Mouse (Mus musculus): ENCODE results near the gene AL732309.1. TPM values are rescaled to one million over a fixed set of nuclear protein-coding genes. Genes with fewer than 3 reads are reported as not detected.

Gene AL732309.1
- total RNA-seq, 2 experiments from 2014 or later, result 2.2 to 2.4 TPM

DNA sequence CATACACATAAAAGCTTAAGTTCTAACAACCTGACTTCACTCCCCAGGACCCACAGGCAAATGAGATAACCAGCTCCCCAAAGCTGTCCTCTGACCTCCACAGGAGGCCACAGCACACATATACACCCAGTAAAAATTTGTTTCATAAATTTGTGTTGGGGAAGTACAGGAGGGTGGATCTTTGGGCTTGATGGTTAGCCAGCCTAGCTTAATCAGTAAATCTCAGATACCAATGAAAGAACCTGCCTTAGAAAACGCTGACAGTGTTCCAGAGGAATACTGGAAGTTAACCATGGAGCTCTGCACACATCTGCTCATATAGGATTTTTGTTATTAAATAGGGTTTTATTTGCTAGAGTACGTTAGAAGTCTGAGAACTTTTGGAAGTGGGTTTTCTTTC is 29.0 kb downstream of the AL732309.1 start:
- no peak for TF ChIP-seq CTCF (conservative IDR thresholded peaks at IDR 0.05)
- Histone ChIP-seq H3K4me3 (no peak overlapping the region), H3K27ac (no peak overlapping the region)
- no peak for DNase-seq (ENCODE audit: low spot score in 2 of 2)

DNA sequence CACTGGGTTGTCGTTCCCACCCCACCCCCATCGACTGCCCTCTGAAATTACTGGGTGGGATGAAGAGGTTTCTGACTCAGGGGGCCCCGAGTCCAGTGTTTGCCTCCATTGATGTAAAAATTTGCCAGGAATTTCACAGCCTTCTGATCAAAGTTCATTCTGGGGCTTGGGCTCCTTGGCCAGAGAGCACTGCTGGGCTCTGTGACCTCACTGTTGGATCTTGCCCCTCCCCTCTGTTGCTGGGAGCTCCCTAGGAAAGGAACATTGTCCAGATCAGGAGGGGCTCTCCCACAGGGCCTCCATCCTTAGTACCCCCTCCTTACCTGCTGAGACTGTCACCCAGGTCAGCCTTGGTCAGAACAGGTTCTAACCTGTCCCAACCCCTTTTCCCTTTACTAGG is 32.2 kb downstream of the AL732309.1 start, which contains the start of gene Stpg3:
Gene Stpg3 (minus strand): TSS at position 194 of the 400 bp plus-strand sequence.
- Histone ChIP-seq H3K27ac (no peak within 1 kb of the TSS), H3K4me3 (no peak within 1 kb of the TSS)
- no peak for TF ChIP-seq CTCF (conservative IDR thresholded peaks at IDR 0.05)
- no peak for DNase-seq (ENCODE audit: low spot score in 2 of 2)

DNA sequence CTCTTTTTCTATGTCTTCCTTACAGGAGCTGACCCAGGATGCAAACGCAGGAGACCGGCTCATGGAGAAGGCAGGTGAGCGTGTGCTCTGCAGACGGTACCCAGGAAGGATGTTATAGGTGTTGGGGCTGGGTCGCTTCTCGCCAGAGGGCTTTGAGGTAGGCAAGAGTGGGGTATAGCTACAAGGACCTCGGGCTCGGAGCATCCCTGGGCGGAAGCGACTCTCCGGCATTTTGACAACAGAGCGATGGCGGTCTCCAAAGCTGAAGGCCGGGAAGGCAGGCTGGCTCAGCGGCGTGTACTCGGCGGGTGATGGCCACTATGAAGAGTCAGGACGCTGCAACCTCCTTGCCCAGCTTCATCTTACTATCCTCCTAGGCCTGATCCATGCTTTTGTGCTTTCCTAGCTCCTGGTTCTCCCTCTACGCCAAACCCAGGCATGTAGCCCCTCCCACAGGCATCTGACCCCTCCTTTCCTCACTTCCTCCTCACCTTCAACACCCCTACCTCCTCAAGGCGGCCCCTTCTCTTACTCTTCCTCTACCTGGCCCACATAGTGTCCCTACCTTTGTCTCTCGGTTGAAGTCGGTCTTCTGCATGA is 33.3 kb downstream of the AL732309.1 start:
- TF ChIP-seq CTCF (conservative IDR thresholded peaks at IDR 0.05), result no peak
- H3K27ac ChIP-seq, result no peak overlapping the region
- no peak overlapping the region for H3K4me3 ChIP-seq
- no peak for DNase-seq (ENCODE audit: low spot score in 2 of 2)

DNA sequence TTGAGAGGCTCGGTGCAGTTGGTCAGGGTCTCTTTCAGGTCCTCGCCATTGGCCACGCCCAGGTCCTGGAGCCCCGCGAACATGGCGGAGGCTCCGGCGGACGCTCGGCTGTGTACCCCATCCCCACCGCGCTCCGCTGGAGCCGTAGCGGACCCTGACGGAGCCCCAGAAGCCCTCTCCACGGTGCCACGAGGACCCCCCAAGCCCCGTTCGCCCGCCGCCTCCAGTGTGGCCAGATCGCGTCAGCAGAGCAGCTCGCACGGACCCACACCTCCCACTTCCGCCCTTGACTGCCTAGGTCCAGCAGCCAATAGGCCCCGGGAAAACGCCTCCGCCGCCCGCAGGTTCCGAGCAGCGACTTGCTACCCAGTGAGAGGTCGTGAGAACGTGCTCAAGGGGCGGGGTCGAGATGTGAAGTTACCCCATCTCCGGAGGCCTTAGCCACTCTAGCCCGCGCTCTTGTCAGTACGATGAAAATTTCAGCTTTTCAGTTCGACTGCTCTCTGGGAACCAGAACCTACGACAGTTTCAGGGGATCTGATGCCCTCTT is 35.5 kb downstream of the AL732309.1 start, which contains the start of gene Nelfb:
Gene Nelfb (minus strand): TSS at position 369 of the 550 bp plus-strand sequence.
- Histone ChIP-seq H3K4me3 (peak within 1 kb of the TSS; percentile 91), H3K27ac (peak within 1 kb of the TSS; percentile 98)
- DNase-seq (ENCODE audit: low spot score in 2 of 2), result peak; percentile 83 to 84
- TF ChIP-seq CTCF (conservative IDR thresholded peaks at IDR 0.05), result no peak

DNA sequence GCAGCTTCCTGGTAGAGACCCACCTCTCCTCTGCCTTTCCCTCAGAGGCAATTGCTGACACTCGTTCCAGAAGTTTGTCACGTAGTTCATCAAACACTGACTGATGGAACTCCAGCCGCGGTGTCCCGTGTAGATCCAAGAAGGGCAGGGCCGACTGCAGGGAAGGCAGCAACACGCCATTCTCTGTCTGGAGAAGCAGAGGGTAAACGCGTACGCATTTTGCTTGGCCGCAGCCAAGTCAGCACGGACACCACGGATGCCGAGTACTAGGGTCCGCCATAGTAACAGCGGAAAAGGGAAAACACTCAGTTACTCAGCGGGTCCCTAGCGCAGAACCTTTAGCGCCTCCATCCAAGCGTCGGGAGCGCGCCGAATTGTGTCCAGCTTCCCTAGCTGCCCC is 36.0 kb downstream of the AL732309.1 start:
- DNase-seq (ENCODE audit: low spot score in 2 of 2), result no peak
- Histone ChIP-seq H3K4me3 (peak overlapping the region; percentile 91), H3K27ac (peak overlapping the region; percentile 98)
- no peak for TF ChIP-seq CTCF (conservative IDR thresholded peaks at IDR 0.05)

DNA sequence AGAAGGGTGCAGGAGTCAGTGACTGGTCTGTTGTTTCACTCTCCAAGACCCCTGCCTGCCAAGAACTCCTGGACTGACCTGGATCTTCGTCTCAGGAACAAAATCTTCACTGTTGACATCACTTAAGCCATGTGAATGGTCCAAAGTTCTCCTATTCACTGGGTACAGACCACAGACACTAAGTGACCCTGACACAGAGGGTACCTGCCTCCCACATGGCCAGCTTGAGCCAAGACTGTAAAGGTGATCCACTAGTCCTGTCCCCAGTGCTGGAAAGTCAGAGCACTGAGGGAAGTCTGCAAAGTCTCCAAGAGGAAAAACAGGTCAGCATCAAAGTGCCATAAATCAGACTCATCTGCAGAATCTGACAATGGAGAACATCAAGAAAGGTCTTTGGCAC is 39.1 kb downstream of the AL732309.1 start:
- TF ChIP-seq CTCF (conservative IDR thresholded peaks at IDR 0.05), result no peak
- DNase-seq (ENCODE audit: low spot score in 2 of 2), result no peak
- Histone ChIP-seq H3K4me3 (no peak overlapping the region), H3K27ac (no peak overlapping the region)

DNA sequence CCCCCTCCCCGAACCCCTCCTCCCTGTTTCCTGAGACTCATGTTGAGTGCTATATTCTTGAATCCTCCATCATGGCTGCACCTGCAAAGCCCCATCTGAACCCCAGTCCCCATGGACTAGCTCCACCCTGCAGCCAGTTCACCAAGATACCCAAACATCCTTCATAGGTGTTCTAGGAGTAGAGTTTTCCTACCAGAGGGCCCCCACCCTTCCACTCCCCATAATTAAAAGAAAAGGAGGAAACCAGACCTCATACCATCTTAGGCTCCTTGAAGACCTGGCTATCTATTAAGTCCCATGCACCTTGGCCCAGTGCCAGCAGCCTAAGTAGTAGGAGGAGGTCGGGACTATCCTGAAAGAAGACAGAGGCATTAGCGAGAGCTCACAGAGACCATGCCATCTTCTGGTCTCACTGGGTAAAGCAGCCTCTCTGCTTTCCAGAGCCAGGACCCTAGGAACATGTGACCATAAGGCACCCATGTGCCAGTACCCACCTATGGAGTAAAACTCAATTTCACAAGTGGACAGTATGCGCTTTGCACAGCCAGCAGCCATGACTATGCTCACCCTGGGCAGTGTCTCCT is 42.9 kb downstream of the AL732309.1 start:
- TF ChIP-seq CTCF (conservative IDR thresholded peaks at IDR 0.05), result peak; percentile 57
- DNase-seq (ENCODE audit: low spot score in 2 of 2), result no peak

DNA sequence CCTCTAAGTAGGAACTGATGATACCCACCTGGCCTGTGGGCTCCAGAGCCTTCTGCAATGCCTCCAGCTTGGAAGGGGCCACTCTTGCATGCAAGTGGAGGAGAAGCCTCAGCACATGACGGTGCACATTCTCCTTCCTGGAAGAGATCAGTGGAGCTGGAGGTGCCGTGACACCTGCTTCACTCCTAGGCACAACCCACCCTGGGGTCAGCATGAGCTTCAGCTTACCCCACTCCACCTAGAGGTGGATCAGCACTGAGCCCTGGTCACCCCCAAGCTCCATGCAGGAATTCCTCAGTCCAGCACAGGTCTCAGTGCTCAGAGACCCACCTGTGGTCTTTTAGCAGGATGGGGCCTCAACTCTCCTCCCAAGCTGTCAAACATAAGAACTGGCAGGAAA is 46.0 kb downstream of the AL732309.1 start:
- no peak overlapping the region for H3K27ac ChIP-seq
- no peak overlapping the region for H3K4me3 ChIP-seq
- no peak for TF ChIP-seq CTCF (conservative IDR thresholded peaks at IDR 0.05)
- no peak for DNase-seq (ENCODE audit: low spot score in 2 of 2)

More for the DNA sequence above, 42.9 kb downstream of the AL732309.1 start:
- H3K27ac ChIP-seq, result no peak overlapping the region
- H3K4me3 ChIP-seq, result no peak overlapping the region

DNA sequence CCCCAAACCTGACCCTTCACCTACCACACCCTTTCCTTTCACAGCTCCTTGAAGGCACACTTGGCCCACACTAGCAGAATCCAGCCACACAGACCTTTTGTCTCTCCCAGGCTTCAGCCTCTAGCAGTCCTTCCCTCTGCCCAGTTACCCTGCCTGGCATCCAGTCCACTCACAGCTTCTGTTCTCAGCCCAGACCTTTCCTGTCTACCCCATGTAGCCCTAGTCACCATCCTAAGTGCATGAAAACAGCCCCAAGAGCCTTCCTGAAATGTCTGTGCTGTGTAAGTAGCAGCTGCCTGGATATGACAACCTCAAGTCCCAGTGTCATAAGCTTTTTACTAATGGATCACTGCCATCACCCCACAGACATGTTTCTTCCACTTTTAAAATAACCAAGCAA is 48.7 kb downstream of the AL732309.1 start:
- no peak for TF ChIP-seq CTCF (conservative IDR thresholded peaks at IDR 0.05)
- Histone ChIP-seq H3K4me3 (no peak overlapping the region), H3K27ac (peak overlapping the region; percentile 39; the same call in 1 of the 2 replicates)
- no peak for DNase-seq (ENCODE audit: low spot score in 2 of 2)

DNA sequence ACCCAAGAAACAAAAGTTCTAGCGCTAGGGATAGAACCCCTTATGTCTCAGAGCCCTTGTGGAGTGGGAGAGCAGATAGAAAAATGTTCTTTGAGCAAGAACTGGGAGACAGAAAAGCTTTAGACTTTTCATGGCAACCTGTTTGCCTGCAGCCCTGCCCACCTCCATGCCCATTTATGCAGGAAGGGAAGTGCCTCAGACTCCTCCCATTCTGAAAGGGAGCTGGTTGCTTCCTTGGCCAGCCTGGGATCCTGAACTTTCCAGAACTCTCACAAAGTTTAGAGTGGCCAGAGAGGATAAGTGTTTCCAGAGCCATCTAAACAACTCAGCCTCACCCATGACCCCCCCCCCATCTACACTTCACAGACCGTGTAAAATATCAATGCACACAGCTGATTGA is 49.5 kb downstream of the AL732309.1 start:
- no peak for DNase-seq (ENCODE audit: low spot score in 2 of 2)
- peak overlapping the region; percentile 80 for H3K27ac ChIP-seq
- no peak for TF ChIP-seq CTCF (conservative IDR thresholded peaks at IDR 0.05)
- H3K4me3 ChIP-seq, result no peak overlapping the region

DNA sequence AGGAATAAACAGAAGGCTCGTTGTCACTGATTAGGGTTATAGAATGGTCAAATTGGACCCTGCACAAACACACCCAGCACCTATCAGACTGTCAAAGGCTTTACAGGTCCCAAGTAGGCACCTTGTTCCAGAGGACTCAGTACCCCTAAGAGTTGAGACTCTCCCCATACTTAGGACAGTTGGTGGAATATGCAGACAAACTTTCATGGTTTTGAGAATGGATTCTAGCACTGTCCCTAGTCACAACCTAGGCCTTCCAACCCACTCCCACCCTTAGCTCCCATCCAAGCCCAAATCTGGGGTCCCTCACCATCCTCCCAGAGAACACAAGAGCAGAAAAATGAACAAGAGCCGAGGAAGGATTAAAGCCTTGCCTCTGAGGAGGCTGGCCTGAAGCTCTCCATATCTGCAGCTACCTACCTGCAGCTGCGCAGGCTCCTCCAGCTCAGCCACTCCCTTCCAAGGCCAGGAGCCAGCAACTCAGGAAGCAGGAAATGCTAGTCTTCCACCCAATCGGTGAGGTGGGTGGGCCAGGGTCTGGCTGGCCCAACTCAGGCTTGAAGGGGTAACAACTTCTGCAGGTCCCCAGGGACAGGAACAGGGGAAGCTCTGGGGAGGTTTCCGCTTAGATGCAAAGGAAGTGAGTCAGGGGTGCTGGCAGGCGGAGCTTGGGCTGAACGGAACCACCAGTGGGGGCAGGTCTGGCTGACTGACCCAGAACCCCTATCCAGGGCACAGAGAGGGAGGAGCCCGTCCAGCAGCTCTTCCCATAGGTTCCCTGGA is 50.3 kb downstream of the AL732309.1 start, which contains the start of gene Tor4a:
Gene Tor4a (minus strand): TSS at position 715 of the 783 bp plus-strand sequence.
- DNase-seq (ENCODE audit: low spot score in 2 of 2), result no peak
- Histone ChIP-seq H3K27ac (peak within 1 kb of the TSS; percentile 80), H3K4me3 (peak within 1 kb of the TSS; percentile 35)
- peak; percentile 32; the same call in 1 of the 2 replicates for TF ChIP-seq CTCF (conservative IDR thresholded peaks at IDR 0.05)

DNA sequence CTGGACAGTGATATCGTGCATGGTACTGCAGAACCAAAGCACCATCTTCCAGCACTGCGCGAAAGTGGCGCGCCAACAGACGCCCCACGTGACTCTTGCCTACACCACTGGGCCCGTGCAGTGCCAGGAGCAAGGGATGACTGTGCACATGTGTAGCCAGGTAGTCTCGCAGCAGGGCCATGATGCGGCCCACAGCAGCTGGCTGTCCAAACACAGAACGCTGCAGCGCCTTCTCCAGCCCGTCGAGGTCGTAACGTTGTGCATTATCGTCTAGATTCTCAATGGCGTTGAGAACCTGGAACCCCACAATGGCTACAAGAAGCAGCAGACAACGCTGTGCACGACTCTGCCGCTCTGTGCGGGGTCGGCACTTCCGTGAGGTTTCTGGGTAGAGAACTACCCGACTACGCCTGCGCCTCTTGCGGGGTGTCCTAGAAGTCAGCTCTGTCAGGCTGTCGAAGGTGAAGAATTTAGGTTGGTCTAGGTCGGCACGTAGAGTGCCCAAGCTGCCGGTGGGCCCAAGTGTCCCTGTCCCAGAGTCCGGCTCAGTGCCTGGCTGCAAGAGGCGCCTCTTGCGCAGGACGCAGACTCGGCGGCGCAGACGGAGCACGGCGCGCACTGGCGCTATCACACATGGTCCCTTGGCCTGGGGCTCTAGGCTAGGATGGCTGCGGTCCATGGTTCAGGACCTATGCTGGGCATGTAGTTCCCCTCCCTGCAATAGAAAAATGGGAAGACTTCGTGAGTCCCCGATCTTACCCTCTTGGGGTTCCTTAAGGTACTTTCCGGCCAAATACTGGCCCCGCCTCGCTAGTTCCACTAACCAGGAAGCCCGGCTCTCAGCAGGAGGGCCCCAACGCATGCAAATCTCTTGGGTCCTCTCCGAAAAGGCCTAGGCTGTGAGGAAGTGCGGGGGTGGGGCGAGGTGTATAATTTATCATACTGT is 51.2 kb downstream of the AL732309.1 start:
- DNase-seq (ENCODE audit: low spot score in 2 of 2), result no peak
- no peak for TF ChIP-seq CTCF (conservative IDR thresholded peaks at IDR 0.05)
- Histone ChIP-seq H3K4me3 (peak overlapping the region; percentile 35), H3K27ac (peak overlapping the region; percentile 80; the same call in 1 of the 2 replicates)

Other genes with a start within 250 kb of the AL732309.1 start
- gene Nsmf, start 192.5 kb downstream of the AL732309.1 start, total RNA-seq (2021), result 1,000 to 10,000 TPM in 1 of 2 experiments, 100 to 1,000 TPM in 1; 975 to 1,037 TPM
- gene Entpd8, start 166.6 kb downstream of the AL732309.1 start, total RNA-seq (2021), result not detected
- not detected for gene Noxa1, start 151.7 kb downstream of the AL732309.1 start, total RNA-seq (2021)
- 10 to 100 TPM; 21.3 to 21.9 TPM for gene Nrarp, start 66.1 kb downstream of the AL732309.1 start, total RNA-seq (2021)
- gene Tor4a, start 50.0 kb downstream of the AL732309.1 start, total RNA-seq (2021), result 1 to 10 TPM; 2.2 to 3.0 TPM
- gene Nelfb, start 35.4 kb downstream of the AL732309.1 start, total RNA-seq (2021), result 10 to 100 TPM; 57.0 to 58.5 TPM
- under 1 TPM in 1 of 2 experiments, not detected in 1; 0.33 TPM for gene Stpg3, start 32.2 kb downstream of the AL732309.1 start, total RNA-seq (2021)
- not detected for gene Fam166a, start 28.1 kb downstream of the AL732309.1 start, total RNA-seq (2021)
- 100 to 1,000 TPM; 305 to 309 TPM for gene Tubb4b, start 22.2 kb downstream of the AL732309.1 start, total RNA-seq (2021)
- gene Slc34a3, start 12.5 kb downstream of the AL732309.1 start, total RNA-seq (2021), result not detected
- gene Rnf224, start 10.1 kb downstream of the AL732309.1 start, total RNA-seq (2021), result not detected
- 100 to 1,000 TPM; 228 to 232 TPM for gene Rnf208, start 4.6 kb downstream of the AL732309.1 start, total RNA-seq (2021)
- not detected for gene Cysrt1, start 4.4 kb downstream of the AL732309.1 start, total RNA-seq (2021)
- gene Tmem203, start 8.6 kb upstream of the AL732309.1 start, total RNA-seq (2021), result 10 to 100 TPM; 35.1 to 35.8 TPM
- gene Tprn, start 15.8 kb upstream of the AL732309.1 start, total RNA-seq (2021), result 10 to 100 TPM; 21.5 to 23.8 TPM
- 10 to 100 TPM; 64.5 to 69.3 TPM for gene Ssna1, start 25.6 kb upstream of the AL732309.1 start, total RNA-seq (2021)
- 10 to 100 TPM; 84.6 to 84.7 TPM for gene Anapc2, start 25.6 kb upstream of the AL732309.1 start, total RNA-seq (2021)
- gene Tmem210, start 41.3 kb upstream of the AL732309.1 start, total RNA-seq (2021), result not detected
- not detected for gene Lrrc26, start 43.1 kb upstream of the AL732309.1 start, total RNA-seq (2021)
- gene Grin1, start 72.3 kb upstream of the AL732309.1 start, total RNA-seq (2021), result 100 to 1,000 TPM; 443 to 449 TPM
- 10 to 100 TPM; 56.4 to 58.0 TPM for gene Man1b1, start 85.5 kb upstream of the AL732309.1 start, total RNA-seq (2021)
- gene Dpp7, start 109.5 kb upstream of the AL732309.1 start, total RNA-seq (2021), result 10 to 100 TPM; 32.1 to 36.2 TPM
- 10 to 100 TPM; 14.6 to 19.8 TPM for gene Uap1l1, start 118.8 kb upstream of the AL732309.1 start, total RNA-seq (2021)
- gene Sapcd2, start 125.5 kb upstream of the AL732309.1 start, total RNA-seq (2021), result 1 to 10 TPM; 3.0 to 4.0 TPM
- gene Entpd2, start 149.0 kb upstream of the AL732309.1 start, total RNA-seq (2021), result 10 to 100 TPM; 14.6 to 16.6 TPM
- 100 to 1,000 TPM; 429 to 433 TPM for gene Npdc1, start 152.5 kb upstream of the AL732309.1 start, total RNA-seq (2021)
- under 1 TPM in 1 of 2 experiments, not detected in 1; 0.37 TPM for gene Fut7, start 176.4 kb upstream of the AL732309.1 start, total RNA-seq (2021)
- gene Abca2, start 181.8 kb upstream of the AL732309.1 start, total RNA-seq (2021), result 100 to 1,000 TPM; 159 to 167 TPM
- under 1 TPM in 1 of 2 experiments, not detected in 1; 0.49 TPM for gene Clic3, start 210.0 kb upstream of the AL732309.1 start, total RNA-seq (2021)
- 10 to 100 TPM; 55.7 to 62.1 TPM for gene Paxx, start 214.2 kb upstream of the AL732309.1 start, total RNA-seq (2021)
- gene Ptgds, start 223.2 kb upstream of the AL732309.1 start, total RNA-seq (2021), result 100 to 1,000 TPM; 541 to 735 TPM
- not detected for gene Lcn12, start 247.0 kb upstream of the AL732309.1 start, total RNA-seq (2021)

Measured in layer of hippocampus, adult 2 months (tissue).